28 mouse cellular contexts compared by ENCODE assay signal in genomic region chr12:86491500-86491899, GRCm38 (mm10).
DNase-seq lines count a peak whose midpoint lies in the region; ATAC-seq and TF ChIP-seq lines count a peak whose summit lies in the region.
"Had no signal": no experiment of that assay in that cellular context is flagged by ENCODE, and none has a peak within 500 bp of the region (broad histone marks: within the 10 kb centered on the region; RNA-seq: fewer than 3 reads in every experiment).

No protein-coding gene starts in this region.

- no peaks in the 10 kb centered on the region for H3K4me1 ChIP-seq in forebrain, embryonic 14.5 days (ENCODE audit: control insufficient read depth, insufficient read depth, low read length)
- no peaks in the 10 kb centered on the region for H3K4me1 ChIP-seq in forebrain, embryonic 12.5 days
- peaks cover 20% of the 10 kb centered on the region for H3K4me1 ChIP-seq in heart, embryonic 12.5 days (replicated peaks)
- H3K4me1 ChIP-seq in E14TG2a.4 (replicated peaks; ENCODE audit: low read depth, low read length) (peaks cover 98% of the 10 kb centered on the region), ES-Bruce4 (ENCODE audit: control insufficient read depth, insufficient read depth, low read length) (peaks cover 2% of the 10 kb centered on the region)
- H3K4me1 ChIP-seq: liver, embryonic 12.5 days; neural tube, embryonic 12.5 days had no signal

- ATAC-seq in forebrain, embryonic 14.5 days, result no peak
- ATAC-seq in forebrain, embryonic 12.5 days (ENCODE audit: low FRiP score), result no peak
- 0 out of 2 replicates have a peak, but pooled peaks have one; percentile 24 for ATAC-seq in heart, embryonic 12.5 days (ENCODE audit: insufficient number of reproducible peaks, low FRiP score)
- ATAC-seq: forebrain, embryonic 13.5 days; intestine, embryonic 16.5 days; liver, embryonic 12.5 days; liver, postnatal 0 days; midbrain, embryonic 16.5 days; Patski had no signal

- H3K27ac ChIP-seq in forebrain, embryonic 14.5 days (ENCODE audit: low read depth, low read length), result no peak overlapping the region
- no peak overlapping the region for H3K27ac ChIP-seq in forebrain, embryonic 12.5 days
- H3K27ac ChIP-seq in heart, embryonic 12.5 days (ENCODE audit: poor library complexity, severe bottlenecking), result no peak overlapping the region
- H3K27ac ChIP-seq in ES-Bruce4 (ENCODE audit: insufficient read depth, low read length), result peak overlapping the region; percentile 27
- H3K27ac ChIP-seq: embryonic facial prominence, embryonic 10.5 days; forebrain, embryonic 13.5 days; heart, embryonic 13.5 days; kidney, embryonic 15.5 days; liver, embryonic 12.5 days; neural tube, embryonic 12.5 days had no signal

- H3K27me3 ChIP-seq in forebrain, embryonic 14.5 days (replicated peaks; ENCODE audit: control insufficient read depth, insufficient read depth, low read length), result no peaks in the 10 kb centered on the region
- H3K27me3 ChIP-seq in forebrain, embryonic 12.5 days, result 0 out of 2 replicates have a peak, but pooled peaks cover 3% of the 10 kb centered on the region
- H3K27me3 ChIP-seq in heart, embryonic 12.5 days (replicated peaks), result no peaks in the 10 kb centered on the region
- H3K27me3 ChIP-seq in E14TG2a.4 (ENCODE audit: insufficient read depth, low read length) (no peaks in the 10 kb centered on the region), ES-Bruce4 (ENCODE audit: control insufficient read depth, insufficient read depth, low read length, poor library complexity, severe bottlenecking) (no peaks in the 10 kb centered on the region)
- H3K27me3 ChIP-seq: embryonic facial prominence, embryonic 15.5 days; forebrain, embryonic 13.5 days; heart, embryonic 13.5 days; hindbrain, embryonic 12.5 days; kidney, embryonic 15.5 days; liver, embryonic 12.5 days; neural tube, embryonic 12.5 days; Patski had no signal

- WGBS in forebrain, embryonic 14.5 days, result 80% methylated on average over 3 of the region's 3 CpGs
- 62% methylated on average over 3 of the region's 3 CpGs for WGBS in forebrain, embryonic 12.5 days
- 64% methylated on average over 3 of the region's 3 CpGs for WGBS in heart, embryonic 12.5 days

- H3K4me2 ChIP-seq in forebrain, embryonic 14.5 days (ENCODE audit: low read length), result no peak overlapping the region
- no peak overlapping the region for H3K4me2 ChIP-seq in forebrain, embryonic 12.5 days
- no peak overlapping the region for H3K4me2 ChIP-seq in heart, embryonic 12.5 days
- H3K4me2 ChIP-seq: embryonic facial prominence, embryonic 15.5 days; forebrain, embryonic 13.5 days; heart, embryonic 13.5 days; hindbrain, embryonic 12.5 days; kidney, embryonic 15.5 days; liver, embryonic 12.5 days; midbrain, embryonic 11.5 days; neural tube, embryonic 12.5 days had no signal

- H3K36me3 ChIP-seq in forebrain, embryonic 14.5 days (ENCODE audit: control insufficient read depth, insufficient read depth, low read length), result no peaks in the 10 kb centered on the region
- H3K36me3 ChIP-seq in forebrain, embryonic 12.5 days (replicated peaks), result no peaks in the 10 kb centered on the region
- 0 out of 2 replicates have a peak, but pooled peaks cover 3% of the 10 kb centered on the region for H3K36me3 ChIP-seq in heart, embryonic 12.5 days
- H3K36me3 ChIP-seq in E14TG2a.4 (ENCODE audit: insufficient read depth, low read length), result peaks cover 98% of the 10 kb centered on the region
- peaks cover 70% of the 10 kb centered on the region for H3K36me3 ChIP-seq in ES-Bruce4 (ENCODE audit: control insufficient read depth, insufficient read depth, low read length, poor library complexity, severe bottlenecking)
- H3K36me3 ChIP-seq: embryonic facial prominence, embryonic 10.5 days; embryonic facial prominence, embryonic 15.5 days; hindbrain, embryonic 12.5 days; kidney, embryonic 15.5 days; liver, embryonic 12.5 days; neural tube, embryonic 12.5 days had no signal

- H3K9me3 ChIP-seq in forebrain, embryonic 14.5 days (replicated peaks; ENCODE audit: control insufficient read depth, low read length), result no peaks in the 10 kb centered on the region
- no peaks in the 10 kb centered on the region for H3K9me3 ChIP-seq in forebrain, embryonic 12.5 days
- no peaks in the 10 kb centered on the region for H3K9me3 ChIP-seq in heart, embryonic 12.5 days (replicated peaks)
- H3K9me3 ChIP-seq in E14TG2a.4 (ENCODE audit: low read length) (no peaks in the 10 kb centered on the region), ES-Bruce4 (replicated peaks; ENCODE audit: control insufficient read depth, insufficient read depth, low read length, poor library complexity, severe bottlenecking) (no peaks in the 10 kb centered on the region)
- H3K9me3 ChIP-seq: embryonic facial prominence, embryonic 10.5 days; embryonic facial prominence, embryonic 15.5 days; forebrain, embryonic 13.5 days; heart, embryonic 13.5 days; hindbrain, embryonic 12.5 days; kidney, embryonic 15.5 days; liver, embryonic 12.5 days; neural tube, embryonic 12.5 days had no signal

- intact Hi-C loops in heart, postnatal 25 days (cut with DNase I), result no loop called here

- no peak for TF ChIP-seq POLR2A in ES-Bruce4 (IDR thresholded peaks at IDR 0.05; ENCODE audit: insufficient read depth, low read length)

- H3K9ac ChIP-seq in forebrain, embryonic 14.5 days (ENCODE audit: low read length), result no peak overlapping the region
- H3K9ac ChIP-seq in forebrain, embryonic 12.5 days, result no peak overlapping the region
- no peak overlapping the region for H3K9ac ChIP-seq in heart, embryonic 12.5 days
- peak overlapping the region; percentile 45 for H3K9ac ChIP-seq in ES-Bruce4 (ENCODE audit: low read depth, poor library complexity, severe bottlenecking)
- H3K9ac ChIP-seq: embryonic facial prominence, embryonic 15.5 days; forebrain, embryonic 13.5 days; heart, embryonic 13.5 days; hindbrain, embryonic 12.5 days; kidney, embryonic 15.5 days; liver, embryonic 12.5 days; liver, postnatal 0 days; neural tube, embryonic 12.5 days had no signal

- TF ChIP-seq CTCF in E14TG2a.4 (conservative IDR thresholded peaks at IDR 0.05; ENCODE audit: low read length) (no peak), ES-Bruce4 (IDR thresholded peaks at IDR 0.05; ENCODE audit: low read depth, low read length) (no peak)

- no peak for TF ChIP-seq EP300 in ES-Bruce4 (IDR thresholded peaks at IDR 0.05; ENCODE audit: insufficient read depth, low read depth, low read length)

- DNase-seq in forebrain, embryonic 14.5 days (ENCODE audit: low spot score), result peak; percentile 6
- DNase-seq in heart, postnatal 25 days (ENCODE audit: low spot score), result no peak
- no peak for DNase-seq in natural killer cell, adult 2 months (ENCODE audit: low spot score in 2 of 2)
- DNase-seq: B cell, adult 2 months; cerebellum, adult 2 months; gastrocnemius, postnatal 36 days; kidney, postnatal 25 days; liver, postnatal 0 days; lung, postnatal 36 days; right cerebral cortex, adult 18-20 months; thymus, adult 2 months; thymus, postnatal 36 days had no signal

- H3K4me3 ChIP-seq in forebrain, embryonic 14.5 days (ENCODE audit: low read depth, low read length), result no peak overlapping the region
- H3K4me3 ChIP-seq in forebrain, embryonic 12.5 days (replicated peaks), result no peak overlapping the region
- no peak overlapping the region for H3K4me3 ChIP-seq in heart, embryonic 12.5 days
- H3K4me3 ChIP-seq in E14TG2a.4 (replicated peaks; ENCODE audit: low read length), result peak overlapping the region; percentile 99
- no peak overlapping the region for H3K4me3 ChIP-seq in ES-Bruce4 (ENCODE audit: low read depth, low read length)
- H3K4me3 ChIP-seq: embryonic facial prominence, embryonic 10.5 days; embryonic facial prominence, embryonic 15.5 days; forebrain, embryonic 13.5 days; heart, embryonic 13.5 days; hindbrain, embryonic 12.5 days; kidney, embryonic 15.5 days; liver, embryonic 12.5 days; neural tube, embryonic 12.5 days had no signal
